Mouse (Mus musculus) gastrocnemius, postnatal 14 days (tissue): ENCODE measurements around the gene Hoxb3. TPM values are rescaled to one million over a fixed set of nuclear protein-coding genes. Genes with fewer than 3 reads are reported as not detected.

Experiments used
- DNase-seq: peaks from one replicate; pipeline ENCODE4 v3.0.0; 2021; ENCODE audit warnings: mixed read lengths
- intact Hi-C: fragments of 180-260 bp; cut with DNase I; formaldehyde crosslinking; loops from one replicate; pipeline ENCODE4 v1.15.1; 2025; ENCODE audit warnings: low total_unique reads
- total RNA-seq, 2 experiments: library from RNA; stranded (reverse); gene quantifications; 2 replicates each; pipeline ENCODE4 v1.2.3; 2021

Gene Hoxb3
- total RNA-seq, 2 experiments from 2014 or later, result 0.66 to 0.80 TPM

DNA sequence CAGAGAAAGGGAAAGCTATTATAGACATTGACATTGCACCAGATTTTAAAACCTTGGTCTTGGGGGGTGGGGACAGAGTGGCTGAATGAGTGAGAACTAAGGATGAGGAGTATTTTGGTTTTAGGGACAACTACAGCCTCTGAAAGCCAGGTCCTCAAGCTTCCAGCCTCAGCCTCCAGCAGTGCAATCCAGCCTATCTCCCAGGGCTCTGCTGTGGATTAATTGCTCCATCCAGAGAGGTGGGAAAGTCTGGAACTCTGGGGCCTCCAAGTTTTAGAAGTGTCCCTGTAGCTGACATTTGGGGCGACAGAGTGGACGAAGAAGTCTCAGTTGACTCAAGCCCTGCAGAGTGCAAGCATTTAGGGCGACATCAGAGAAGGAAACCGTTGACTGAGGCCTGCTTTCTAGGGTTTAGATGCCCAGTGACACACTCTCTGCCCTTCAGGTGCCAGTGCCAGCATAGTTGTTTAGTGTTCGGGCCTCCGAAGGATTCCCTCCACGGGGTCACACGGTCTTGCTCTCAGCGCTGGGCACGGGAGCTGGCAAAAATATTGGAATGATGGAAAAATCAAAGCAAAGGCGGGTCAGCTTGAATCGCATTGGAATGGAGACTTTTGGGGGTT, 9.2 kb upstream of the Hoxb3 start:
- DNase-seq, result no peak
- intact Hi-C loops, result loop anchor here (5.0 kb wide), 1 partner anchor 238 kb away; no protein-coding TSS in a partner anchor

DNA sequence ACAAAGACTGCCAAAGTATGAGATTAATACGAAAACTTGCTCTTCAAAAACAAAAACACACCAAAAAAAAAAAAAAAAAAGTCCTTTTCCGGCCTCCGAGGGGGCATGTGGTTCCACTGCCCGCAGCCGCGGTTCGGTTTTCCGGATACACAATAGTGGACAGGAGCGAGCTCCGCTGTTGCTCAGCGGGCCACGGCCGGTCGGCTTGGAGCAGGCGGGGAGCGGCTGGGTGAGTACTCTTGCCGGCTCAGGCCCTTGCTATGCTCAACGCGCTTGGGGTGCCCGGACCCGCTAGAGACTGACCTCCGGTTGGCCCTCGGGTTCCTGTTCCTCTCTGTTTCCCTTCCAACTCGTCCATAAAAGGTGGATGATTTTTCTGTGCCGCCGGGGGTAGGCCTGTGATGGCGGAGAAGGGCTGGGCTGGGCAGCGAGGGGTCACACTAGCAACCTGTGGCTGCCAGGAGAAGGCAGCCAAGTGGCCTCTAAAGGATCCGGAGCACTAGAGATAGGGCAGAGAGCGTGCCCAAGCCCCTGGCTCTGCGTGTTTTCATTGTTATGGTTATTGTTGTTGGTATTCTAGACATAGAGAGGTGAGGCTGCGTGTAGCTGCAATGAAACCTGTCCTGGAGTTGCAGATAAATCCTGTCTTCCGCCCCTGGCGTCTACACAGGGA, 8.3 kb upstream of the Hoxb3 start:
- DNase-seq, result no peak
- intact Hi-C loops, result loop anchor here (5.0 kb wide), 1 partner anchor 237 kb away; no protein-coding TSS in a partner anchor

DNA sequence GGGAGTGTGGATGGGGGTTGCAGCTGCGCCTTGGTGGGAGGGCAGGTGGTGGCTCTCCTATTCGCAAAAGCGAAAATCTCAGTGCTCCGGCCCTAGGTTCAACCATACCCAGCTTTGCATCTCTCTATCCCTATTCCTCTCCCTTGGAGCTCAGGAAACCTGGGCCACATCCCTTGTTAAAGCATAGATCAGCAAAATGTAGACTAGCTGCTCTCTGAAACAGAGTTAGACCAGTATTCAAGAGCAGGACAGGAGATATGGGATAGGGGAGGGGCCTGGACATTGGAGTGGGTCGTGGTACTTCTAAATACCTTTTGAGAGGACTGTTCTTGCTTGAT, 7.8 kb upstream of the Hoxb3 start:
- intact Hi-C loops, result no loop called here
- DNase-seq, result no peak

DNA sequence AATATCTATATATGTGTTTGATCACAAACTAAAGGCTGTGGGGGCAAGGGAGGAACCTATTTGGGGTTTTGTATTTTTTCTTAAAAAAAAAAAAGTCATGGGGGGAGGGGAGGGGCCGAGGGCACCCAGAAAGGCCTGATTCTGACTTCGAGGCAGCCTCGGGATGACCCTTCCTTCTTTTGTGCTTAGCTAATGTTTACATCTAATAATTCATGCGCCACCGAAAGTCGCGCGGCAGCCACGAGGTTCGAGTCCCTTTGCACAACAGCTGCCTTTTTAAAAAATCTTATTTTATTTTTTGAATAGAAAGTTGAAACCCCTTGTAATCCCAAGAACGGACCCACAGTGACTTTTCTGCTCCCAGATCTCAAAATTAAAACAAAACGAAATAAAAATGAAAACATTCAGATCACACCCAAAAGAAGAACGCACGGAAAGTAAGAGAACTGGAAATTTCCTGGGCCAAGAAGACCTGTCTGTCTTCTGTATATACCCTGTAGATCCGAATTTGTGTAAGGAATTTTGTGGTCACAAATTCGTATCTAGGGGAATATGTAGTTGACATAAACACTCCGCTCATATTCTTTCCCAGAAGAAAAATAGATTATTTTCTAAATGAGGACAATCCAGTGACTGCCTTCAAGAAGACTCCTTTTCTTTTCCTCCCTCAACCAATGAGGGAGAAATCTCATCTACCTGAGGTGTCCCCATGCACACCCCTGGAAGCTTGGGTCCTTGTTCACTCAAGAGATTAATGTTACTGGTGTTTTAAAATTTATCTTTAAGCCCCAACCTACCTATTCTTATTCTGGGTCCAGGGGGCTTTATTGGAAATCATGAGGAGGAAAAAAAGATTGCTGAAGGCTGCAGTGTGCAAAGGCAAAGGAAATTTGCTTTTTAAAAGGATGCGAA, 6.2 kb upstream of the Hoxb3 start:
- no peak for DNase-seq
- intact Hi-C loops, result no loop called here

DNA sequence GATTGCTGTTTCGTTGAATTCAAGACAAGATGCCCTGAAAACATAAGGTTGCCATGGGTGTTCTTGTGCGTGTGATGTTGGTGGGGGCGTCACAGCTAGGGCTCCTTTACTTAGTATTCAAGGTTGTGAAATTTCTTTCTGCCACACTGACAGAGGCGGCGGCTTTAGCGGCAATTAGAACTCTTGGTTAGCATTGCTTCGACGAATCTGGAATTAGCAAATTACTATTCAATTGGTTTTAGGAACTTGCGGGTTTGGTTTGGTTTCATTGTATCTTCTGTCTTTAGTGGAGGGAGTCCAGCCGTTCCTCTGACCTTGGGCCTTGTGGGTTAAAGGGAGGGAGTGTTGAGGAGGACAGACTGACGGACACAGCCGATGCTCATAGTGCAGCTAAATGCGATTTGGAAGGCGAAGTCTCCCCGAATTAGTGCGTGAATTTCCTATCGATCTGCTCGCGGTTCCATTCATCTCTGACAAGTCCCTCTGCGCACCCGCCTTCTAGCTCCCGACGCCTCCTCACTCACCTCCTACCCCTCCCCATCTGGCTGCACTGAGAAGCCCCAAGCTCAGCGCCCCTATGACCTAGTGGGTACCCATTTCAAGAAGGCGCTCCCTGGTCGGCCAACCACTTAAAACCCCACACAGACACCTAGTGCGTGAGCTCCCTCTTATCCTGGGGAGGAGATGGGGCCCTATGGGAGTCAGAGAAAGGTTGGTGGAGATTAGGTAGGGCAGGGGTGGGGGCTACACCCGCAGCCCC, 5.3 kb upstream of the Hoxb3 start, which contains the start of gene Hoxb4:
Hoxb4 (plus strand) TSS at position 660 of the 760 bp plus-strand sequence.
- intact Hi-C loops, result no loop called here
- no peak for DNase-seq

DNA sequence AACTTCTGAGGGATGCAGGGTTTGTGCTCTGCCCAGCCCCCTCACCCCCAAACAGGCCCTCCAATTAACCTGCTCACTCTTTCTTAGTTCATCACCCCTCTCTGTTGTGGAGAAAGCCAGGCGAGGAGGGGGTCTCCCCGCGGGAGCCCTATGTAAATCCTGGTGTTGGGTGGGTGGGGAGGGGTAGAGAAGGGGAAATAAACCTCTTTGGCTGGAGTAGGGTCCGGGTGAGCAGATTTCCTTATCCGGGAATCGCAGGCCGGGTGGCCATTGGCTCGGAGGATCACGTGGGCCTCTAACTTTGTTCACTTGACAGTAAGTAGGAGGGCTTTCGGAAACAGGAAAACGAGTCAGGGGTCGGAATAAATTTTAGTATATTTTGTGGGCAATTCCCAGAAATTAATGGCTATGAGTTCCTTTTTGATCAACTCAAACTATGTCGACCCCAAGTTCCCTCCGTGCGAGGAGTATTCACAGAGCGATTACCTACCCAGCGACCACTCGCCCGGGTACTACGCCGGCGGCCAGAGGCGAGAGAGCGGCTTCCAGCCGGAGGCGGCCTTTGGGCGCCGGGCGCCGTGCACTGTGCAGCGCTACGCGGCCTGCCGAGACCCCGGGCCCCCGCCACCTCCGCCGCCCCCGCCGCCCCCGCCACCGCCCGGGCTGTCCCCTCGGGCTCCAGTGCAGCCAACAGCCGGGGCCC, 4.6 kb upstream of the Hoxb3 start:
- intact Hi-C loops, result no loop called here
- no peak for DNase-seq

DNA sequence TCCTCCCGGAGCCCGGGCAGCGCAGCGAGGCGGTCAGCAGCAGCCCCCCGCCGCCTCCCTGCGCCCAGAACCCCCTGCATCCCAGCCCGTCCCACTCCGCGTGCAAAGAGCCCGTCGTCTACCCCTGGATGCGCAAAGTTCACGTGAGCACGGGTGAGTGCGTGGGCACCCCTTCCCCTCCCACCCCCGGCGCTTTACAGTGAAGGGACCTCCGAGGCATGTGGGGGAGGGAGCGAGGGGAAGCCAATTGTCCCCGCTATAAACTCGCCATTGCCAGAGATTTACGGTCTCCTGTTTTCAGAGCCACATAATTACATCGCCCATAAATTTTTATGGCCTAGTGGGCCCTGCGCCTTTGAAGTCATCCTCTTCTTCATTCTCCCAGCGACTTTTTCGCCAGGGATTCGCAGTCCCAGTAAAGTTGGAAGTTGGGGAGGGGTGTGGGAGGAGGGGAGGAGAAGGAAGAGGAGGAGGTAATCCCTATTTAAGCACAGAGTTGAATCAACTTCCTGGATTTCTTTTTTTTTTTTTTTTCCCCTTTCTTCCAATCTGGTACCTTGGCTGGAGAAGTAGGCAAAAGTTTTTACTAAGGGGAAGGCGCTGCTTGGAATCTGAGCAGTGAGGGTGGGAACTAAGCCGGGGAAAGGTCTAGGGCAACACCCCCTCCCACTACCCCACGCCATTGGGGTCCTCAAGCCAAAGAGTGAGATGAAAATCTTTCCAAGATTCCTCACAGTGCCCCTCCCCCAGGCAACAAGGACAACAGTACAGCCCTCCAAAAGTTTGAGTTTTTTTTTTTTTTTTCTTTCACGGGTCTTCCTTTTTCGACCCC, 3.8 kb upstream of the Hoxb3 start:
- intact Hi-C loops, result no loop called here
- DNase-seq, result no peak

DNA sequence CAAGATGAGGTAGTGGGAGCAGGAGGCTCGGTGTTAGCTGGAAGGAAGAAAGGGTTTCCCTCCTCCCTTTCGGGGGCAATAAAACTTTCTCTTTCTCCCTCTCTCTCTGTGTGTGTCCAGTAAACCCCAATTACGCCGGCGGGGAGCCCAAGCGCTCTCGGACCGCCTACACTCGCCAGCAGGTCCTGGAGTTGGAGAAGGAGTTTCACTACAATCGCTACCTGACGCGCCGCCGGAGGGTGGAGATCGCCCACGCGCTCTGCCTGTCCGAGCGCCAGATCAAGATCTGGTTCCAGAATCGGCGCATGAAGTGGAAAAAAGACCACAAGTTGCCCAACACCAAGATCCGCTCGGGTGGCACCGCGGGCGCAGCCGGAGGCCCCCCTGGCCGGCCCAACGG, 3.2 kb upstream of the Hoxb3 start:
- intact Hi-C loops, result no loop called here

DNA sequence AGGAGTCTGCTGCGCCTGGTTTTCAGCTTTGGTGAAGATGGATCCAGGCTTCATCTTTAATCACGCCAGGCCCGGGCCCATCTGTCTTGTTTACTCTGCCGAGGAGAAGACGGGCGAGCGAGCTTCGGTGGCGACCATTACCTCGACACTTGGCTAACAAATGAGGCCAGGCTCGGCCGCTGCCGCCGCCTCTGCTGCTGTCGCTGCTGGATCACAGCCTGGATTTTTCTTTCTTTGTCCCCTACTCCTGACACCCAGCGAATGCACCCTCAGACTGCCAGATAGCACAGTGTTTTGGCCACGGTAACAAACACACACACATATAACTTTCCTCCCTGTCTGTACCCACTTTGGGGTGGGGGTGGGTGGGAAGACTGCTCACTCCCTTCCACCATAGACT, 2.4 kb upstream of the Hoxb3 start:
- no peak for DNase-seq
- intact Hi-C loops, result no loop called here

More for the DNA sequence above, 3.2 kb upstream of the Hoxb3 start:
- DNase-seq, result no peak

DNA sequence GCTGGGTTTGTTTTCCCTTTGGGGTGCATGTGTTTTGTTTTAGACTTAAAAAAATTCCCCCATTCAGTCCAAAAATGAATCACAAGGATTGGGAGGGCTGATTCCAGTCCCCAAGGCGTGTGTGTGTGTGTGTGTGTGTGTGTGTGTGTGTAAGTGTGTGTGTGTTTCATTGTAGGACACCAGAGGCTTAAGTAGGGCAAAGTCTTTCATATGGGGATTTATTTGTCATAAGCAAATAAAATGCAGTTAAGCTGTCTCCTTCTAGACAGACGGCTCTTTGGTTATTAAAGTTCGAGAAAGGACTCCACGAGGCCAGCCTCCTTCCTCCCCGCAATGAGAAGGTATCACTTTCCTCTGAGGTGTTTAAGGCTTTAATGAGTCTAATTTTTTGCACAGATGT, 1.3 kb upstream of the Hoxb3 start:
- no peak for DNase-seq
- intact Hi-C loops, result no loop called here

DNA sequence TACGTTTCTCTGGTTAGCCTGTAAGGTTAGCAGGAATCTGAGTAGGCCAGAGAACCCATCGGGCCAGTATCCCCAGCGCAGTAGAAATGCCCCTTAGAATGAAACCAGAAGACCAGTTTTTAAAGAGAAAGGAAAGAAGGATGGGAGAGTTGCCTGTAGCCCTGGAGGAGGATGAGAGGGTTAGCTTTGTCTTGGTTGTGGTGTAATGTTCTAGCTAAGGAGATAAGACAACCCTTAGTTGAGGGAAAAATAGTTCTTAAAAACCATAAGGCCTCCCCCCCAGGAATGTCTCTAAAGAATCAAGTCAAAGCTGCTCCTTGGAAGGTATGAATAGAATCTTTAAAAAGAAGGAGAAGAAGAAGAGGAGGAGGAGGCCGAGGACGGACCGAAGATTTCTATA, 388 bp upstream of the Hoxb3 start:
- intact Hi-C loops, result no loop called here
- no peak for DNase-seq

DNA sequence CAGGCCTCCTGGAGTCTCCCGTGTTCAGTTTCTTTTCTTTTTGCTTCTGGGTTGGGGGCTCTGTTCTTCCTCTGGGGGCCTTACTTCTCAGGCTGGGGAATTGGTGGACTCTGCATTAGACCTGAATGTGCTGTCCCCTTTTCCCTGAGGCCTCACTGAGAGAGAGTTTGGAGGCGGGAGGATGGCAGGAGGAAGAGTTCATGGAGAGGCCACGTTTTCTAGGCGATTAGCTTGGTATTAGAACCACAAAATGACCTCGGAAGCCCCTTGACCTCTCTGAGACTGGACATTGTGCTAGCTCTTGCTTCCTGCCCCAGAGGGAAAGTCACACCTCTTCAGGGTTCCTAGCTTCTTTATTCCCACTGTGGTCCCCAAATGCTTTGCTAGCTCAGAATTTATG, 999 bp downstream of the Hoxb3 start:
- no peak for DNase-seq
- intact Hi-C loops, result no loop called here

DNA sequence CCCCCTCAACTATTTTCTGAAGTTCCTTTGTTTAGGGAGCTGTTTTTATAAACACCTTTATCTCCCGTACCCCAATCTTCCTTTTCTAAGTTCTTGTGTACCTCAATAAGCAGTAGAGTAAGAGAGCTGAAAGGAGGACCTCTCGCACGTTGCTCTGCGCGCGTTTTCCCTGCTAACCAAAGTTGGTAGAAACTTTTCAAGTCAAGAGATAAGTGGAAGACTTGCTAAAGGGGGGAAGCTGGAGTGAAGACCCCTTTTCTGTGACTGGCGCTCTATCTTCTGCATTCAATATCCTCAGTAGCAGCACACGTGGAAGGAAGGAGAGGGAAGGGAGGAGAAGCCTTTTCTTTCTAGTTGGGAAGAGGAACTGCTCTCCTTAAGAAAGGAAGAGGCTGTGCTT, 1.8 kb downstream of the Hoxb3 start:
- intact Hi-C loops, result no loop called here
- DNase-seq, result no peak

DNA sequence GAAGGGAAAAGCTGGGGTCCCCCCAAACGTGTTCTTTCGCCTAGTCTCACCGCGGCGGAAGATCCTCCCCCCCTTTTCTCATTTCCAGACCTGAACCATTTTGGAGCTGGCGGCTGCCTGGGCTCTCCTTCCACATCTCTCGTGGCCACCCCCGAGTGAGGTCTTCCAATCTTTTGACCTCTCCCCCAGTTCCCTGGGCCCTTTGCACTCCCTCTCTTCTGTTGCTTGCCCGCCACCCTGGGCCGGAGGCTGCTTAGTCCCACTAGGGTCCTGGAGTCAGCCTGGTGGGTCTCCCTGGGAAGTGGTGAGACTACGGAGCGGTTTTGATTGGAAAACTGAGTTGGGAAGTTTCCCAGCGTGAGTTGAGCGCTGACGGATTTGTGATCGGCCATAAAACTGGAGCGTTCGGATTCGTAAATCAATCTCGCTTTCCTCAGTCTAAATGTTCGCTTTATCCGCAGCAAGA, 2.7 kb downstream of the Hoxb3 start:
- DNase-seq, result no peak
- intact Hi-C loops, result no loop called here

DNA sequence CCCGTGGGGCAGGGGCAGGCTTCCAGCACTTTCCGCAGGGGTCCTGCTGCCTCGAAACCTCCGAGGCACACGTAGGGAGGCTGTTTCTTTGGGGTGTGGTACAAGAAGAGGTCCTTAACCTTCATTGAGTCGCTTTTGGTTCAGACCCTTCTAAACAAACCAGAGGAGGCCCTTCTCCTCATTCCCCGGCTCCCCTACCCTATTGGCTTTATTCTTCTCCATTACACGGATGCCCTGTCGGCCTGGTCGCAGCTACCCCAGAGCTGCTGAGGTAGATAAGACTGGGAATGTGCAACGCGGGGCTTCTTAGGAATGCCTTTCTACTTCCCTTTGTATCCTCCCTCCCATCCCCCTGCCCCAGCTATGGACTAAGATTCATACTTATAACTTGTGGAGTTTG, 3.6 kb downstream of the Hoxb3 start:
- DNase-seq, result no peak
- intact Hi-C loops, result no loop called here

DNA sequence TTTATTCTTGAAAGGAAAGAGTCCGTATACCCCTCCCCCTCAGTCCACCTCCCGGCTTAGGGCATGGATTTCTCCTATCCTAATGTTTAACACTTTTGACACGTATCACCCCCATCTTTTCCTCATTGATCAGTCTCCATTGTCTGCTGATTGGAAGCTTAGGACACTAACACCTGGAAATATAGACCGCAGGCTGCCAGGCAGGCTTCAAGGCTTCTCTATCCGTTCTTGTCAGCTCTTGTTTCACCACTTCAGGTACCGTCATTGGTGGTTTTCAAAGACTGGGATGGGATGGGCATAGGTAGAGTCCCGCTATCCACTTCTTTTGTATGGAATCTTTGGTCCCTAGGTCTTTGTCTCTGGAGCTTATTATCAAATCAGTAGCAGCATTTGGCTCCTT, 4.0 kb downstream of the Hoxb3 start:
- DNase-seq, result no peak
- intact Hi-C loops, result no loop called here

DNA sequence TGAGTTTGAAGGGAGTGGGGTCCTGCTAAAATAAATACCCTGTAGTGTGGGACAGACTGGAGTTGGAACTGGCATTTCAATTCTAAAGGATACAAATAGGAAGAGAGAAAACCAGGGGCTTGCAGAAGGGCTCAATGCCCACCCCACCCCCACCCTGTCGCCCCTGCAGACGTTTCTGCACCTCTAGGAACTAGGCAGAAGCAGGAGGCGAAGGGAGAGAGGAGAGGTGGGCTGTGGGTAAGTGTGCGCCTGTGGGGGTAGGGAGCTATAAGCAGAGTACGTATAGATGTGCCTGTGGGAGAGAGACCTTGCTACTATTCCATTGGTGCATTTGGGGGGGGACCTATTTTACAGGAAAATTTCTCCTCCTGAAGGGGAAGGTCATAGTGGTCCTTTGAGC, 4.6 kb downstream of the Hoxb3 start:
- intact Hi-C loops, result no loop called here
- no peak for DNase-seq

DNA sequence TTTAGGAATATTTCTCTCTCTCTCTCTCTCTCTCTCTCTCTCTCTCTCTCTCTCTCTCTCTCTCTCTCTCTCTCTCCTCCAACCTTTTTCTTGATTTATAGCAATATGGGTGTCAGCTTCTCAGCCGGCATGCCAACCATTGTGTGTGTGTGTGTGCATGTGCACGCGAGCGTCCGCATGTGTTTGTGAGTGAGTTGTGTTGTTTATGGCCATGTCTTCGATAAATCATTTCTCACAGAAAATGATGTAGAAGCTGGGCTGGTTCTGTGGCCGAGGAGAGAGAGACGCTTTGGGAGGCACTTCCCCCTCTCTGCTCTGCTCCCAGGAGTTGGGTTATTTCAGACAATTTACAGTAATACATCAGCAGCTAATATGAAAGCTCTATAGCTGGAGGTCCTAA, 5.5 kb downstream of the Hoxb3 start:
- intact Hi-C loops, result no loop called here
- DNase-seq, result no peak
